Mouse (Mus musculus): Measurements from ENCODE around the gene Sephs1.

- TF ChIP-seq CTCF (IDR thresholded peaks at IDR 0.05; ENCODE audit: low read depth) (no peak), EP300 (IDR thresholded peaks at IDR 0.05; ENCODE audit: low read depth) (no peak)
Measured at GRCm38 (mm10) chr2:4940861-4941260, 59.5 kb downstream of the Sephs1 start.
